Mouse (Mus musculus): ENCODE data around the gene Scarf1.
"Not testable (repeated sequence)": the region's sequence is repeated elsewhere in the genome, so short reads cannot be mapped to it uniquely, and the experiment has no call there.

Gene Scarf1

GRCm38 (mm10) chr11:75537491-75538183, 24.3 kb downstream of the Scarf1 start:
- DNase-seq (ENCODE audit: low spot score in 2 of 2), result no peak

GRCm38 (mm10) chr11:75538184-75538969, 25.0 kb downstream of the Scarf1 start:
- DNase-seq (ENCODE audit: low spot score in 2 of 2), result no peak

GRCm38 (mm10) chr11:75538970-75539299, 25.6 kb downstream of the Scarf1 start:
- no peak for DNase-seq (ENCODE audit: low spot score in 2 of 2)

DNA sequence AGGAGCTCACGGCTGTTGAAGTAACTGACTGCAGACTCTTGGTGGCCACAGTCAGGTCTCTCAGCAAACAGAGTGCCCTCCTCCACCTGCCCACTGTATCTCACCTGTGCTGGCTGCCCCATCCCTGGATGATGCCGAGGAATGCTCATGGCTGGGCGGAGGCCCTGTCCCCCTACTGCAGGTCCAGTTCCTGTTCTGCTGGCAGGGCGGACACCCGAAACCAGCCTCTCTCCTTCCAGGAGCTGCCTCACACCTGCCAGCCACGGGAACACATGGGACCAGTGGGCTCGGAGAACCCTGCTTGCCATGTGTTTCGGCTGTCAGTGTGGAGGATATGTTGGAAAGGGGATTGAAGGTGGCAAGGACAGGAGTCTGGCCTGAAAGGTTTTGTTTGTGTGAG, 26.9 kb downstream of the Scarf1 start:
- no peak for DNase-seq (ENCODE audit: low spot score in 2 of 2)

DNA sequence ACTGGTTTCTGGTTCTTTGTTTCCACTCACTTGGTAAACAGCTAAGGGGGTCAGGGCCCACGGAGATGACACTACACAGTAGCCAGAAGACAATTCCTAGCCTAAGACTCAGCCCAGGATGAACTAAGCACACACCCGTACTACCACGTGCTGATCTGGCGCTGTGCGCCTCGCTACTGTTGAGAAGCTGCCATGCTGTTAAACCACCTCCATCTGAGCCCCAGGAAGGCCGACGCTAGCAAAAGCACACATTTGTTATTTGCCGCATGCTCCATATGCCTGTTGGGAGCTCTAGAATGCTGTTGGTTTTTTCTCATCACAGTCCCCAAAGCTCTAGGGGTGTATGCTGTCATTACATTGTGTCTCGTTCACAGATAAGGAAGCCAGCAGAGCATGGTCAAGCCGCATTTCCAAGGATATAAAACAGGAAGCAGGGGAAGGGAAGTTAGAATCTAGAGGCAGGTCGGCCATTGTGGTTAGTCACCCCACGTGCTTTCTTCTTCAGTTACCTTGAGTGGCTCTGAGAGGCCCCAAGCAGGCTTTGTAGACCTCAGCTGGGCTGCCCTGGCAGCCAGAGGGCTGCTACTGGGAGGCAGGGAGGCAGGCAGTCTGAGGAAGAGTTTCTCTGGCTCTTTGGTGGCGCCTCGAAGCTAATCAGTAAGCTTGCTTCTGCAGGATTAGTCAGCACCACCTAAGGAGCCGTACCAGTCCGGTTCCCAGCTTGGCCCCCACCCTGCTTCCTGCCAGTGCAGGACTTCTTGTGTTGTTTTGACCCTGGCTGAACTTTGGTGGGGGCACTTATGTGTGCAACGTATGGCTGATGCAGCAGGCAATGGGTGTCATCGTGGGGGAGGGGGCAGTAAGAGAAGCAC, 27.6 kb downstream of the Scarf1 start:
- DNase-seq (ENCODE audit: low spot score in 2 of 2), result no peak

- no peak for DNase-seq (ENCODE audit: low spot score in 2 of 2)
Measured at GRCm38 (mm10) chr11:75544713-75545112, 31.4 kb downstream of the Scarf1 start.

DNA sequence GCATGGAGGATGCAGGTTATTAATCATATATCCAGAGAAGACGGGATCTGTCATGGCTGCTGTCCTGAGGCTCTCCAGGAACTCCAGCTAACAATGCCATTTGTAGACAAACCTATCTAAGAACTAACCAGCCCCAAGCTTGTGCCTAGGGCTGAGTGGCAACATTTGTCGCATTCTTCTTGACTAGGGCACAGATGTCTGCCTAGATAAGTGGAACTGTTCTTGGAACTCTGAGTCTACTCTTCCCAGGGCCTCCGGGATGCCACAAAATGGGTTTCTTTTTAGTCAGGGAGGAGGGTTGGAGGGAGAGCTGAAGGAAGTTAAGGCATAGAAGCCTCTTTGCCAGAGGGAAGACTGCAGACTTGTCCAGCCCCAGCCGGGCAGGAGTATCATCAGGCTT, 32.7 kb downstream of the Scarf1 start:
- DNase-seq (ENCODE audit: low spot score in 2 of 2), result no peak

DNA sequence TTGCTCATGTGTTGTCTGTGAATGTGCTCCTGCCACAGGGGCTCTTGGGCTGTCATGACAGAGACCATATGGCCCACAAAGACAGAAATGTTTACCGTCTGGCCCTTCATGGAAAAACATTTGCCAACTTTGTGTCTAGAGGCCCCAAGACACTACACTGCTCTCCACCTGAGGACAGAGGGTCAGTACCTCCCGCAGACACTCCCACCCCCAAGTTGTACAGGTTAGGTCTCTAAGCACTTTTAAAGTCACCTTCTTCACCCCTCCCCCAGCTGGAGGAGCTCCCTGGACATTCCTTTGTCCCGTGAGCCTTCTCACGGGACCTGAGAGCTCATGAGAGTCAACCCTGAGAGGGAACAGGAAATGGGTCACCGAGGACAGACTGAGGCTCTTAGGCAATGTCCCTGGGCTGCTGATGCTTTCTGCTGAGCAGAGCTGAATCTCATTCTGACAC, 36.3 kb downstream of the Scarf1 start:
- no peak for DNase-seq (ENCODE audit: low spot score in 2 of 2)

DNA sequence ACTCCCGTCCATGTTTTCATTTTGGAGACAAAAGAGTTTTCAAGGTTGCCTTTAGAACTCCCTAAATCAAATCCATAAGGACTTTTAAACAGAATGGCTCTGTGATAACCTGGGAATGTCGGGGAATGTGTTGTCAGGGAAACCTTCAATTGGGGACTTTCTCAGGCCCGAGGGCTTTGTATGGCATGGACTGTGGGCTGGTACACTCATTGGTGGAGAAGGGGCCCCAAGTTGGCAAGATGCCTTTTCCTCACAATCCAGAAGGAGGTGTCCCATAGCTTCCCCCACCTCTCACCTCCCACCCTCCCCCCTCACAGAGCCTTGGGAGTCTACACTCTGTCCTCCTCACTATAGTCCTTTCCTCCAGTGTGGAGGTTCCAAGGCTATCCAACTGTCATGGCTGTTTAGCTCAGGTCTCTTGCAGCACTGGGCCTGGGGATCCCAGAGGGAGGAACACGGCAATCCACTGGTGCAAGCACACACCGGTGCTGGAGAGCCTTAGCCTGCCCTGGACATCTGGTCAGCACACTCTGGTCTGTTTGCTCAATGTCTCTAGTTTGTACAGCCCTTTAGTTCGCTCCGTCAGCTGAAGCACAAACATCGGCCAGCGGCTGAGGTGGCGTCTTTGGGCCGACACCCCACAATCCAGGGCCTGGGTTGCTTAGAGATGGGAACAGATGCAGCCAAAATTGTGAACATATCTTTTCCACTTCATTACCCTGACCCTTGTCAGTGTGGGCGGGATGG, 37.0 kb downstream of the Scarf1 start:
- no peak for DNase-seq (ENCODE audit: low spot score in 2 of 2)

DNA sequence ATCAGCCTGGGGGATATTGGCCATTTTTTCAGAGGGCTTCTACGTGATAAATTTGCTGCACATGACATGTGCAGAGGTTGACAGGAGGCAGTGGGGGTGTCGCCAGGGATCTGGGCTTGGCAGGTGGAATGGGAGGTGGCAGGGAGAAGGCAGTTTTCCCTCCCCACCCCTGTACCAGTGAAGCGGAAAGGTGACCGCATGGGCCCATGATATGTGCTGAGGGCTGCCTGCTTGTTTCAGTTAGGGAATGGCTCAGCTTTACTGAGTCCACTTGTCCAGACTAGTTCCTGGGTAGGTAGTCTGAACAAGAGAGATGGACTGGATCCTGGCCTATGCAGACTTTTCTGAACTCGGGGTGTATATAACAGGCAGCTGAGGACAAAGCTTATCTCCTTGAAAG, 38.0 kb downstream of the Scarf1 start:
- no peak for DNase-seq (ENCODE audit: low spot score in 2 of 2)

DNA sequence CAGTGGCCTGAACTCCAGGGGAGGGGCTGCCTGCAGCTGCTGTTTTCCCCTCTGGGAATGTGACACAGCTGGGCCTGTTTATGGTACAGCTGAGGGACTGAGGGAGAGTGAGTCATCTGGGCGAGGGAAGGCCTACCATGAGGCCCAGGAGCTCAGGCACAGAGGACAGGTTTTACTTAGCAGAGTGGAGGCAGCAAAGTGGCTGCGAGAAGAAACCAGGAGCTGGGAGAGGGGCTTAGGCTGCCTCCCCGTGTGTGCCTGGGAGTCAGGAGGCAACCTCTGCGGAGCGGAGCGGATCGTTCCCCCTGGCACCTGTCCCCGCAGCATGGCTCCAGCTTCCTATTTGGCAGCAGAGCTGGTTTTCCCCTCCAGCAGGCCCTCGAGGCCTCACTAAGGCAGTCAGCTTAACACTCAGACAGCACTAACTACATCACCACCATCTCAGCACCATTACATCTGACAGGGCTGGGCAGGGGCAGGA, 38.7 kb downstream of the Scarf1 start:
- DNase-seq (ENCODE audit: low spot score in 2 of 2), result no peak

GRCm38 (mm10) chr11:75552906-75553482, 39.7 kb downstream of the Scarf1 start:
- DNase-seq (ENCODE audit: low spot score in 2 of 2), result no peak

DNA sequence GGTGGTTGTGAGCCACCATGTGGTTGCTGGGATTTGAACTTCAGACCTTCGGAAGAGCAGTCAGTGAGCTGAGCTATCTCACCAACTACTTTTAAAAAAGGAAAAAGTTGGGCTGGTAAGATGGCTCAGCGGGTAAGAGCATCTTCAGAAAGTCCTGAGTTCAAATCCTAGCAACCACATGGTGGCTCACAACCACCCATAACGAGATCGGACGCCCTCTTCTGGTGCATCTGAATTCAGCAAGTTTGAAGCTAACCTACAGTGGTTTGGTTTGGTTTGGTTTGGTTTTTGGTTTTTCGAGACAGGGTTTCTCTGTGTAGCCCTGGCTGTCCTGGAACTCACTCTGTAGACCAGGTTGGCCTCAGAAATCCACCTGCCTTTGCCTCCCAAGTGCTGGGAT, 42.7 kb downstream of the Scarf1 start:
- DNase-seq (ENCODE audit: low spot score in 2 of 2), result not testable (repeated sequence)

DNA sequence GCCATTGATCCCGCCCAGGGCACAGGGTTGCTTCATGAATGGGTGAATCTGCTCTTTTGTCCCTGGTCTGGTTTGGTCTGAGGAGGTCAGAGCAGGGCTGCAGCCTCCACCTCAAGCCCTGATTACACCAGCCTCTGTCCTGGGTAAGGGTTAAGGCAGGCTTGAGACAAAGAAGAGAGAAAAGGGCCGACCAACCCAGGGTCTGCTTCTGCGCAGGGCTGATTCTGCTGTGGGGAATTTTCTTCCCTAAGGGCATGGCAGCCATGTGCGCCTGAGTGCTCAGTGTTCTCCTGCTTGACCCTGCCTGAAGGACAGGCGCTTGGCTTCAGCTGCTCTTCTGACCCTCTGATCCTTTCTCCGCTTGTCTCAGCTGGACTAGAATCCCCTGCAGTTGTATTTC, 43.8 kb downstream of the Scarf1 start:
- DNase-seq (ENCODE audit: low spot score in 2 of 2), result no peak

- no peak for DNase-seq (ENCODE audit: low spot score in 2 of 2)
Measured at GRCm38 (mm10) chr11:75558101-75558500, 44.8 kb downstream of the Scarf1 start.

- DNase-seq (ENCODE audit: low spot score in 2 of 2), result no peak
Measured at GRCm38 (mm10) chr11:75559870-75560504, 46.6 kb downstream of the Scarf1 start.

DNA sequence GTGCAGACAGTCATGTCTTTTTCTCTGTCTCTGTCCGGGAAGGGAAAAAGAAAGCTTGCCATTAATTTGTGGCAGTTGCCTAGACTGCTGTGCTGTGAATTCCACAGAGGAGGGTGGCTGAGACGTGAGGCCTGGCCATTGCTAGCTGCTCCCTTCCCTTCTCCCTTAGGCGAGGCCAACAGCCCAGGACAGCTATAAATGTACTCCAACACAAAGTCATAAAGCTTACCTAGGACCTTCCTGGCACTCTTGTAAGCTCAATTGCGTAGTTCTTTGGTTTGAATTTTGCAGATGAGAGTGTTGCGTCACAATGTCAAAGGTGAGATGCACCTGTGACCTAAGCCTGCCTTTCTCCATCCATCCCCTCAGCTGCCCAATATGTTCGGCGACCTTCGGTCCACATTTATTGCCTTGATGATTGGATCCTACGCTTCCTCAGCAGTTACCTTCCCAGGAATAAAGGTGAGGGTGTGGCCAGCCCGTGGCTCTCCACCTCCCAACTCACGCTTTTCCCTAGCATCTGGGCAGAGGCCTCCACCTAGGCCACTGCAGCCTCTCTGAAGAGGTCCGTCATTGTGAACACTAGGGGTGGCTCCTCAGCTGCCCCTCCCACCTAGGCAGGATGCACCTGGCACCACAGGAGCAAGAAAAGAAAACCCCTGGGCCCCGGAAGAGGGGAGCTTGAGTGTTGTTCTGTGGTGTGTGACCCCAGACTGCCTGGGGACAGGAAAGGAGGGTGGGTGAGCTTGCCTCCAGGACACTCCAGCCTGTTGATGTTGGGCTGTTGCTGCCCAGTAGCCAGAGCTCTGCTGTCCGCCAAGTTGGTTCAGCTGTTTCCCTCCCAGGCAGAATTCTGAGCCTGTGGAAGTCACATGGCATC, 47.4 kb downstream of the Scarf1 start:
- no peak for DNase-seq (ENCODE audit: low spot score in 2 of 2)

DNA sequence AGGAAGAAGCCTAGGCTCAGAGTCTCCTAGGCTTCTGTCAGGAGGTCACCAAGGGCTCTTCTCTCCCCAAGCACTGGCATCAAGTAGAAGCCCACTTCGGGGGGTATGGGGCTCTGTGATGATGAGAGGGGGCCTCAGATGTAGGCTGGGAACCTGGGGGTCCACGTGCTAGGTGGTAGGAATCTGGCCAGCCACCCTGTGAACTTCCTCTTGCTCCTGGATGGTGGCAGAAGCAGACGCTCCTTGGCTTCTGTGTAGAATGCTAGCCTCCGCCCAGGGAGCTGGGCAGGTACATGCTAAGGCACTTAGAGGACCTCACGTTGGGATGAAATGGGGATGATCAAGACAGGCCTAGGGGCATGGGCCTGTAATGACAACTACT, 48.1 kb downstream of the Scarf1 start:
- DNase-seq (ENCODE audit: low spot score in 2 of 2), result no peak

- no peak for DNase-seq (ENCODE audit: low spot score in 2 of 2)
Measured at GRCm38 (mm10) chr11:75562840-75563239, 49.5 kb downstream of the Scarf1 start.

Measured in frontal cortex, postnatal 14 days (tissue).